Mouse (Mus musculus) layer of hippocampus, postnatal 10 days (tissue): ENCODE results near the gene Gsta1. TPM values are rescaled to one million over a fixed set of nuclear protein-coding genes. Genes with fewer than 3 reads are reported as not detected.
"Not testable (repeated sequence)": the region's sequence is repeated elsewhere in the genome, so short reads cannot be mapped to it uniquely, and the experiment has no call there.

Source experiments
- DNase-seq, 2 experiments: peaks; one replicate each; pipeline ENCODE4 v3.0.0; 2021; ENCODE audit warnings: low spot score in 2 of 2
- long read RNA-seq: library from polyadenylated mRNA; stranded (forward); transcript quantifications from one replicate; pipeline ENCODE4 v2.0.0, GENCODE M21; 2023
- total RNA-seq, 2 experiments: library from RNA; stranded (reverse); gene quantifications; 2 replicates each; pipeline ENCODE4 v1.2.3; 2021

Gene Gsta1
- not detected for total RNA-seq
- long read RNA-seq, result 0 reads

DNA sequence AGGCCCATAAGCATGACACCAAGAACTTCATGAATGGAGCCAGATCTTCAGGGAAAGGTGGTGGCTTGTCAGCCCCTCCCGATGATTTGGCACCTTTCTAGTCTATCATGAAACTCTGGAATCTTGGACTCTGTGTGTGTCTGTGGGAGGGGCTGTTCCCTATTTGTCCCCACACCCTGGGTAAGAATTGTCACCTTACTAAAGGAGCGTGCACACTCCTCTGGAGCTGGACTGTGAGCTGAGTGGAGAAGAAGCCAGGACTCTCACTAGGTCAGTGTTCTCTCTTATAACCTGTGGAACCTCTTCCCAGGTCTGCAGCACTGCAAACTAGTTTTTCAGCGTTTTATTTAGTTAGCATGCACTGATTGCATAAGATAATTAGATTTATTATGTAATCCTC lies at the start of gene Gsta1:
Gene Gsta1, plus strand, starts transcription at position 196 of the 400 bp plus-strand sequence.
- not testable (repeated sequence) for DNase-seq

DNA sequence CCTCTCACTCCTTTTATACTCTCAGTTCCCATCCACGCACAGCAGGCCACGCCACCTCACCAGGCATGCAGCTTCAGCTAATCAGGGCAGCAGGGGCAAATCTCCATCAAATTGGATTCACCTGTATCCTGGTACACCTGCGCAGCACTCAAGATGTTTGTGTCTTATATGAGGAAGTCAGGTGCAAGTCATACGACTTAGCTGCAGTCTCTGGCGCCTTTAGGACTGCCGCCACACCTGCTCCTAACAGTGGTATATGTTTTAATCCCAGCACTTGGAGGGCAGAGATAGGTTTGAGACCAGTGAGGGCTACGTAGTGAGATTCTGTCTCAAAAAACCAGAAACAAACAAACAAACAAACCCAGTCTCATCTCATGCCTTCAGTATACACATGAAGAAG lies 48.0 kb upstream of the Gsta1 start, which contains the start of gene Gsta4:
Gene Gsta4, plus strand, starts transcription at position 301 of the 400 bp plus-strand sequence.
- not testable (repeated sequence) for DNase-seq

DNA sequence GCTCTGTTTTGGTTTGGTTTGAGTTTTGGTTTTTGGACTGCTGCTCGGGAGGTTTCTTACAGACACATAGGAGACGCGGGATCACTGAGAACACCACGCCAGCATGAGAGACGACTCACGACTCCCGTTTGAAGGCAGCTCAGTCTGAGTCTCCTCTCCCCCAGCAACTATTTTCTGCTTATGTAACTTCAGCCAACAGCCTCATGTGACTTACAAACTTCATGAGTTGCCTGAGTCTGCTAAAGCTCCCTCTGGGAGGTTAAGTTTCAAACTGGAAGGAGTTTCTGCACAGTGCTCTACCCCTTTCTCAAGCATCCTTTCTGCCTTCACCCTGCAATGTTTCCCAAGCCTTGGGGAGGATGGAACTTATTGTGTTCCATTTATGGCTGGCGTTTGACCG lies 44.8 kb upstream of the Gsta1 start:
- no peak for DNase-seq

DNA sequence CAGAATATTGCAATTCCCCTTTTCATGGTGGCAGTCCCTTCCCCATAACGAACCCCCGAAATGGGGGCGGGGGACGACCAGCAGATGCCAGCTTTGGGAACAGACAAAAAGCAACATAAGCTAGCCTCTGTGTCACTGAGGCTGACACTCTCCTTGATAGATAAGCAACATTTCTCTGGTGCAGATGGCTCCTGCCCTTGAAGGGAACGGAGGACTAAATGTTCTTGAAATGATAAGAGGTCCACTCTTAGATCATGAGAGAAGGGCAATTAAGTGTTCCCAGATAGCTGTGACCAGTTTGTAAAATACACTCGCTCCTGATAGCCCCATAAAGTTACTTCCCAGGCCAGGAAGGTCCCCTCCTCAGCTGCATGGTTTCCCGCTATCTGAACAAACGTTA lies 41.5 kb upstream of the Gsta1 start:
- no peak for DNase-seq

DNA sequence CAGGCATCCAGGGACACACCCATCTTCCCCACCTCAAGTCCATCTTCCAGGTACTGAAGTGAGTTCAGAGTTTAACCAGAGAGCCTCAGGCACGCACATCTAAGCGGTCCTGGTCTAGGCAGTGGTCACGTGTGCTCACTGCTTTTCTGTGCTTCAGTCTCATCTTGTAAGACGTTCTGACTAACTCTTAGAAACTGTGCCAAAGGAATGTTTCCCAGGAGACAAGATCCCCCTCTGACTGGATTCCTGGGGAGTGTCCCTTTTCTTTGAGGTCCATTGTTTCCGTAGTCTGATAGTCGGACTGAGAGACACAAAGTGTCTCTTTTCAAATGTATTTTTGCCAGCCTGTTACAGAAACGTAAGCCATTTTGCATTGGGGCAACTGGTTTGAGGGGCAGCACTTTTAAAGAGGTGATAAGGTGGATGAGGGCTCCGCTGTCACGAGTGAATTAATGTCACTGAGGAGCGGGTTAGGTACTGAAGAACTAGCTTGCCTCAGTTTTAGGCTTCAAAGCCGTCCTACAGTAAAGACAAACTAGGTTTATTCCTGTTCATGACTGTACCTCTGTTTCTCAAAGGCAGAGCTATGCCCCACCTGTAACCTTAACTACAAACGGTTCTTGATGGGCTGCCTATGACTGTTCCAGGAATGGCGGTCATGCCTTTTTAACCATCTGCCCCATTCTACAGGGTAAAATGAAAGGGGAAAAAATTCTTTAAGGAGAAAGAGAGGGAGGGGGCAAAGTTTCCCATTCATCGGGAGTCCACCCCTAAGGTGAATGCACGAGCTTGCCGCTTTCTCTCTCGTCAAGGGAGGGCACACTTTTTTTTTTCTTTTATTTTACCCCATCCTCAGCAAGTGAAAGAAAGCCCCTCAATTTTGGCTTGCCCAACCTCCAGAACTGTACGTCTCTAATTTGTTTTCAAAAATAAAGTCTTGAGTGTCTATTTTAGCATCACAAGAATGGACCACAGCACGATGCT lies 39.5 kb upstream of the Gsta1 start:
- no peak for DNase-seq

DNA sequence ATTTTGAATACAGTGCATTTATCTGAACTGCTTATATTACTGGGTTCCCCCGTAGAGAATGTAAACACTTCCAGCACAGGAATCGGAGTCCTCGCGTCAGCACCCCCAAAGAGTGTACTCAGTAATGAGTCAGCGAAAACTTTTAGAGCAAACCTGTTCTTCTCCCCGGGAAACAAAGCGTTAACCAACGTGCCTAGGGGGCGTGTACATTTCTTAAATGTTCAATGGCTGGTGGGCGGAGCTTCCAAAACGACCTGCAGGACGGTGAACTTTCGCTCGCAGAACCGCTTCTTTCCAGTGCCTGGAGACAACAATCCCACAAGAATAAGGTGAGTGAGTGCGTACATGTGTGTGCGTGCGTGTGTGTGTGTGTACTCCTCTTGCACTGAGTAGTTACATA lies 38.7 kb upstream of the Gsta1 start:
- peak in 1 of 2 experiments; percentile 44 for DNase-seq

DNA sequence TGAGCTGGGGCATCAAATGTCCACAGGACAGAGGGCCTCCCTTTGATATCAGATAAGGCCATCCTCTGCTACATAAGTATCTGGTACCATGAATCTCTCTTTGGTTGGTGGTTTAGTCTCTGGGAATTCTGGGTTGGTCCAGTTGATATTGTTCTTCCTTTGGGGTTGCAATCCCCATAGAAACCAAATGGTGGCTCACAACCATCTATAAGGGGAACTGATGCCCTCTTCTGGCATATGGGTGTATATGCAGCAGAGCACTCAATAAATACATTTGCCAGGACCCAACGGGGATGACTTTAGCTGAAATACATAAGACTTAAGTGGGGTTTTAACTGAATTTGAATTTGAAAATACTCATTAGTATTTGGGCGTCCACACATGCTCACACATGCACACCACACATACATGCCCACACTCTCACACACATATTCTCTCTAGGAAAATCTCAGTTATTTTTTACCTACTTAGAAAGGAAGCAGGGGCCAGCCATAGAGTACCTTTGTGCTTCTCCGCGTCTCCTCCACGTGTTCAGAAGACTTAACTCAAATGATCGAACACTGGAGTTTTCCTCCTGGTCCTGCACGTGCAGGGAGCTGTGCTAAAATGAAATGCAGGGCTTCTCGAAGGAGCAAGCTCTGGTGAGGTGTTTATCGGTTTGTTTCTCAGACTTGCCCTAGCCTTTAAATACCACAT lies 36.4 kb upstream of the Gsta1 start:
- DNase-seq, result peak; percentile 44 to 58

DNA sequence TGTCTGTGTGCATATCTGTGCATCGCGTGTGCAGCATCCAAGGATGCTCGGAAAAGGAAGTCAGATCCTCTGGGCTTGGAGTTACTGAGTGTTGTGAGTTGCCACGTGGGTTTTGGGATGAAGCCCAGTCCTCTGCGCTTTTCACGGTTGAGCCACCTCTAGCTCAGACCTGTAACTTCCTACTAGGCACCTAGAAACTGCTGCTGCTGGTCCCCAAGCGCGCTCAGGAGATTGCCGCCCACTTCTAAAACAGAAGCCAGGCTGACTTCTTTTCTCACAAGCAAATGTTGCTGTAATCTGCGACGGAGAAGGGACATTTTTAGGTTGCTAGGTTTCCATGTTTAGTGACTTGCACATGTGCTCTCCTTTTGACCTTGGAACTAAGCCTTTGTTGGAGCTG lies 35.4 kb upstream of the Gsta1 start:
- DNase-seq, result no peak

DNA sequence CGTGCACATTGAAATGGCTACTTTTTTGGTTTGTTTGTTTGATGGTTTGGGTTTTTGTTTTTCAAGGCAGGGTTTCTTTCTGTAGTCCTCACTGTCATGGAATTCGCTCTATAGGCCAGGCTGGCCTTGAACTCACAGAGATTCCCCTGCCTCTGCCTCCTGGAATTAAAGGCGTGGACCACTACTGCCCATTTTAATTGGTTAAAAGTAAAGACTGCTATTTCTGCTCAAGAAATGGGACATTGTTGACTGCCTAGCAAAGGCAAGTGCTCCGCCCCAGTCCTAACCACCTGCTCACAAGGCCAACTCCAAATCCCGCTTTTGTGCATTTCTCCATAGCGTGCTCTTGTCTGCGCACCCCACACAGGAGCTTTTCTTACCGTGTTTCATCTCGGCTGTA lies 32.7 kb upstream of the Gsta1 start:
- DNase-seq, result no peak

DNA sequence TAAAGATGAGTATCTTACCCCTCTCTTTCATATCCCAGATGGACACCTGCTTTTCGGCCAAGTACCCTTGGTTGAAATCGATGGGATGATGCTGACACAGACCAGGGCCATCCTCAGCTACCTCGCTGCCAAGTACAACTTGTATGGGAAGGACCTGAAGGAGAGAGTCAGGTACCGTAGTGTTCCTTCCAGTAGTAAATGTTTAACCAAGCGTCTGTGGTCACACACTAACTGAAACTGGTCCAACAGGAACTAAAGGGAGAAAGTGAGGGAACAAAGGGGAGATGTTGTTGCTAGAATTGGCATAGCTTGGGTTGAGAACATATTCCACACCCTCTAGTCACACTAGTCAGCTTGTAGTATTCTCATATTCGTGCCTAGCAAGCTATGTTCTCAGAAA lies 26.3 kb upstream of the Gsta1 start:
- no peak for DNase-seq

DNA sequence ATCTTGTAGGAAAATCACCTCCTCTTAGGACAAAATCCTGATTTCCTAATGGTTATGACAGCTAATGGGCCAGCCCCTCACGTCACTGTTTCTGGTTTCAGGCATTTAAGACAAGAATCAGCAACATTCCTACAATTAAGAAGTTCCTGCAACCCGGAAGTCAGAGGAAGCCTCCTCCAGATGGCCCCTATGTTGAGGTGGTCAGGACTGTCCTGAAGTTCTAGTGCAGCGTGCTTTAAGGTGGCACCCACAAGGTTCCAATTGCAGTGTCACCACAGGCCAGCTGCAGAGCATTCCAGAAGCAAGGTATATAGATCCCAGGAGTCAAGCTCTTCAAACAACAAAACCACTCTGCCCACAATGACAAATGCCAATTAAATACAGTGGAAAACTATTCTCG lies 21.5 kb upstream of the Gsta1 start:
- no peak for DNase-seq

DNA sequence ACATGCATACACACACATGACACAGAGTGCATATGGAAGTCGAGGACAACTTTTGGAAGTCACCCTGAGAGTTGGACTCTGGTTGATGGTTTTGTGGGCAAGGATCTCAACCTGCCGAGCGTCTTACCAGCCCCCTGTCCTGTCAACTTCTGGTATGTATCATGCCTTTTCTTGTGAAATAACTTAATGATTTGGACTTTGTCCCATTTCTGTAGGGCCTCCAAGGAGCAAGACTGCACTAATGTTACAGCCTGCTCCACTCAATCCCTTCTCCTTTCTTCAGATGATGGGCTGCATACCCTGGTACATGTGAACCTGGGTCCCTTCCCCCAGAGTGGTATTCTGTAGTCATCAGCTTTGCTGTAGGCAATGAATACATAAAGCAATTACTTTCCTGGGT lies 20.4 kb upstream of the Gsta1 start:
- no peak for DNase-seq

DNA sequence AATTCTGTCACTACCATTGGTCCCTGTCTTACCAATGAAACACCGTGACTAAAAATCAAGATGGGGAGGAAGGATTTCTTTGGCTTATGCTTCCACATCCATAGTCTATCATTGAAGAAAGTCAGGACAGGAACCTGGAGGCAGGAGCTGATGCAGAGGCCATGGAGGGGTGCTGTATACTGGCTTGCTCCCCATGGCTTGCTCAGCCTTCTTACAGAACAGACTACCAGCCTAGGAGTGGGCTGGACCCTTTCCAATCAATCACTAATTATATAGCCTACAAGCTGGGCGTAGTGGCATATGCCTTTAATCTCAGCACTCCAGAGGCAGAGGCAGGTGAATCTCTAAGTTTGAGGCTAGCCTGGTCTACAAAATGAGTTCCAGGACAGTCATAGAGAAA lies 19.6 kb upstream of the Gsta1 start:
- no peak for DNase-seq

DNA sequence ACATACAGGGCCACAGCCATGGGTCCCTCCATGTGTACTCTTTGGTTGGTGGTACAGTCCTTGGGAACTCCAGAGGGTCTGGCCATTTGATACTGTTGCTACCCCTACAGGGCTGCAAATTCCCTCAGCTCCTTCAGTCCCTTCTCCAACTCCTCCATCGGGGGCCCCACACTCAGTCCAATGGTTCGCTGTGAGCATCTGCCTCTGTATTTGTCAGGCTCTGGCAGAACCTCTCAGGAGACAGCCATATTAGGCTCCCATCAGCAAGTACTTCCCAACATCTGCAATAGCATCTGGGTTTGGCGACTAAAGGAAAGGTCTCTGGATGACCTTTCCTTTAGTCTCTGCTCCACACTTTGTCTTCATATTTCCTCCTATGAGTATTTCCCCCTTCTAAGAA lies 18.9 kb upstream of the Gsta1 start:
- DNase-seq, result no peak

DNA sequence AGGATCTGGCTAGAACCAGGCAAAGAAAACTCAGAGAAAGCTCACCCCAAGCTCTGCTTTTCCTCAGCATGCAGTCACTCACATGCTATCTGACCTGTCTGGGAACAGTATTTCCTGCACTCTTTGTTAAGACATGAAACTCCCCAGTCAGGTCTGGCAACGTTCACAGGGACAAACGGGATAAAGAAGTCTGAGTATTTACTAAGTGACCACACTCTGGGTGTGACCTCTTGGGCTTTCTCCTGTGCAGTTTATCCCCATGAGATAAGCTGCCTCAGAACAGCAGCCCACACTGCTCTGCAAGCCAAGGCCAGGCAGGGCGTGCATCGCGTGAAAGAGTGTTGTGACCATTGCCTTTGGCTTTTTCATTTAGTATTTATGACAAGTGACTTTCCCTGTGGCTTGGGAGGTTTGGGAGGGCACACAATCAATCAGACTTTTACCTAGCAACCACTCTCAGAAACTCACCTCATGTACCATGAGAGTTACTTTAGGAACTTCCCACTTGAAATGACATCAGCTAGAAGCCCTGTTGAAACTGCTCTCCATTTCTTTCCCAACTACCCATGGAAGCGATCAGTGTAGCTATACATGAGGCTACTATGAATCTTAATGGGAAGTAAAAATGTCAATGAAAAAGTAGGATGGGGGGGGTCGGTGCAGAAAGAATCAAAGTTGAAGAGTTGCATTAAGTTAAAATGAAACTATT lies 18.0 kb upstream of the Gsta1 start:
- no peak for DNase-seq

DNA sequence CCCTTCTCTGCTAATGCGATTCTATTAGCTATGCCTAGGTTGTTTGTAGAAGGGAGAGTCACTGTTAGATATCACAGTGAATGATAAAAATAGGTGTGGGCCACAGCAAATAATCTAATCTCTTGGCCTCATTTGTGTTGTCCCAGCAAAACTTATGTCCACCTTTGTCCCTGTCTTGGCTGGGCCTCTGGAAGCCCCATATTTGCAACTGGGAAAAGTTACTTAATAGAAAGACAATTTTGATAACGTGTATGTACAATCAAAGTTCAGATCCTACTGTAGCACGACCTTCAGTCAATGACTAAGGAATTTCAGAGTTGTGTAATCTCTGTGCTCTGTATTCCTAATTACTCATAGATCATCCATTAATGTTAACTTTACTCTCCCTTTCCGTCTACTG lies 13.4 kb upstream of the Gsta1 start:
- DNase-seq, result no peak

DNA sequence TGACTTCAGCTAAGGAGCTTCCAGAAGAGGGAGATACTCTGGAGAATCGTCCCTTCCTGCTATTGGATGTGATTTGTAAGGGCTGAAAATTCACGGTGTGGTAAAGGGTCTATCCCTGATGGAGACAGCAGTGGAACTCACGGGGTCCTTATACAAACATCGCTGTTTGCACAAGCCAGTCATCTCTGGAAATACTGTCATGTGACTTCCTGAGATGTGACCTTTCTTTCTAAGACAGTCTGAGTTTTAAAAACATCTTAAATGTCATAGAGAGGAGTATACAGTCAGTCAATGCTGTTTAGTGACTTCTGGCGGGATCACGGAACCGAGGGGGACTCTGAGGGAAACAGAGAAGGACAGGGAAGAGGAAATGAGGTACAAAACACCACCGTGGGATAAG lies 7.8 kb upstream of the Gsta1 start:
- DNase-seq, result no peak

DNA sequence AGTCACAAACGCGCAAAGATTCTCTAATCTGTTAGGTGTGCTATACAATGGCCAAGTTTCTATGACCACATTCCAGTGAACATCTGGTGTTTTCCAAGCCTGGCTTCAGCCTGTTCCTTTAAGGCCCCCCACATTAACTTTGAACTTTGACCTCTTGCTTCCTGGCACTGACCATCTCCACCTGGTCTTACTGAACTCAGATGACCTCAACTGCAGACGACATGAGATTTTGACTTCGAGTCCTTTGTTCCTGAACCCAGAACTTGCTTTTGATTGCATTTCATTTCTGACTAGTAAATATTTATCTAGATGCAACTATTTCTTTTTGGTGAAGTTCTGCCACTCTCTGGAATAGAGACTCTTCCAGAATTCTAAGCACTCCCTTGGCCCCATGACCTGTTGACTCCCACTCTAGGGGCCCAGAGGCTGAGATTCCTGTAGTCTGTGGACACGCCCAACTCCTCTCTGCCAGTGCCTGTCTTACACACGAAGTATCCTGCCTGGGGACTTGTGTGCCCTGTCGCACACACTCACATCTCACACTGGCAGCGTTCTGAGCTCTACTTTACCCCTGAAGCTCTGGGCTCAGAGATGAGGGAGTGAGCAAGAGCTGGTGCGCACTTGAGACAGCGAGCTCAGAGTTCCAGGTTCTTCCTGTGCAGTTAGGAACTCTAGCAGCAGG lies 7.1 kb upstream of the Gsta1 start:
- DNase-seq, result no peak

DNA sequence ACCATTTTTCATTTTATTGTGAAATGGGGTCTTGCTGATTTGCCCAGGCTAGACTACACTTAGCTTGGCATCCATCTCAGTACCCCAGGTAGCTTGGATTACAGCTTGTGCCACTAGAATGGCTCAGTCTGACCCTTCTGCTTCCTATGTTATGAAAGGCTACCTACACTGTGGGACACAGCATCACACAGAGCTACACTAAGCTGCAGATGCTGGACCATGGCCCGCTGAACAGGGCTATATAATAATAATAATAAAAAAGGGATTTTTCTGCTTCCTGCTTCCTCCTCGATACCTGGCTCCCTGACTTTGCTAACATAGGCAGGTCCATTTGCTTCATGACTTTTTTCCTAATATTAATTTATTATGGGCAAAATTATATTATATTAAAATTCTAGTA lies 6.0 kb upstream of the Gsta1 start:
- DNase-seq, result no peak

DNA sequence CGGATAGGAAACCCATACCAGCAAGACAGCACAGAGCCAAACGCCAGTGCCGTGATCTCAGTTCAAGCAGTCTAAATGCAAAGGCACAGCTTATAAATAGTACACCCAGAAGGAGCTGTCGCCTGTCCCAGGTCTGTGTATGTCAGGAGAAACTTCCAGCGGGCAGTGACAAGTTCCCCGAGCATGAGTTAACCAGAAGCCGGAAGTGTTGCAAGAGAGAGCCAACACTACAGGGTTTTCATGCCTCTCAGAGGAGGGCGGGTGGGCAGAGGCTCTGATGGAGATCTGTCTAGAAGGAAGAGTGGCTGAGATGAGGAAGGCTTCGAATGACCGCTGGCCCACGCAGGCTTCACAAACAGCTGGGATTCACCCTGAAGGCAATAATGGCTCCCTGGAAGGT lies 5.2 kb upstream of the Gsta1 start:
- no peak for DNase-seq

DNA sequence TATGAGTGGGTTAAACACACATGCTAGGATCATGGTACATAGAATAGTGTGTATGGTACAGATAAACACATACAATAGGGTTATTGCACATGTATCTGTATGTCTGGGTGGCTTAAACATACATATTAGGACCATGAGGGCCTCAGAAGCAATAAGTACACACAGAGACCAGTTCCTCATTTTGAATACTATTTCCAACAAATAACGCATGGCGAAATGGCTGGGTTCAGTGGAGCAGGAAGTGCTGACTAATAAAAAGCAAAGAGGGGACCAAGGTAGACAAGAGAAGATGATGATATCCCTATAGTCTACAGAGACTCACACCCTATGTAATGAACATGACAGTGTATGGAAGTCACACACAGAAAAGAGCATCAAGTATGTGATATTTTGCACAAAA lies 2.3 kb upstream of the Gsta1 start:
- no peak for DNase-seq
